Mouse (Mus musculus) liver, embryonic 14.5 days (tissue): ENCODE measurements at regions not wholly inside any gene's neighbourhood (a gene's known extent, or its start where the extent isn't known, plus 50 kb on each side); places are given as distances from the start of the nearest gene placed in this dataset.

Experiments used
- ATAC-seq: fragments of 200-750 bp; cut with Nextera tagmentation; 2 replicates; pipeline ENCODE4 v1.8.0; 2017; ENCODE audit warnings: moderate number of reproducible peaks, mild to moderate bottlenecking, moderate library complexity; ENCODE audit not compliant: insufficient read depth
- DNase-seq, 3 experiments: peaks; one replicate each; pipeline ENCODE4 v3.0.0-alpha.2; 2012 to 2013; ENCODE audit warnings: low read depth in 3 of 3, low spot score in 3 of 3
- H3K27ac ChIP-seq: fragments of 300-500 bp; sonication (generic); 2 replicates; pipeline ENCODE4 v1.5.1; 2014; ENCODE audit warnings: moderate library complexity, mild to moderate bottlenecking, control low read depth, inconsistent platforms
- H3K27me3 ChIP-seq: fragments of 300-500 bp; sonication (generic); 2 replicates; pipeline ENCODE4 v1.6.1; 2014; ENCODE audit warnings: mild to moderate bottlenecking, low read length, moderate library complexity; ENCODE audit not compliant: control insufficient read depth, insufficient read depth
- H3K36me3 ChIP-seq: fragments of 300-500 bp; sonication (generic); replicated peaks from 2 replicates; pipeline ENCODE4 v1.6.1; 2014; ENCODE audit warnings: low read depth; ENCODE audit not compliant: control insufficient read depth, insufficient read depth
- H3K4me1 ChIP-seq, 2 experiments: fragments of 200-500 bp in 1 of 2; fragments of 300-500 bp in 1 of 2; sonication (generic) in 1 of 2; replicated peaks; 2 replicates each; pipeline ENCODE4 v1.6.1; 2012 to 2014; ENCODE audit warnings: antibody characterized with exemption in 1 of 2, inconsistent platforms in 1 of 2, low read length in 1 of 2; ENCODE audit not compliant: control insufficient read depth in 2 of 2, insufficient read depth in 2 of 2
- H3K4me2 ChIP-seq: fragments of 300-500 bp; sonication (generic); 2 replicates; pipeline ENCODE4 v1.6.1; 2014; ENCODE audit warnings: low read depth, mild to moderate bottlenecking, control low read depth, moderate library complexity
- H3K4me3 ChIP-seq, 2 experiments: fragments of 200-500 bp in 1 of 2; fragments of 300-500 bp in 1 of 2; sonication (generic) in 1 of 2; 2 replicates each; pipeline ENCODE4 v1.5.1; 2012 to 2014; ENCODE audit warnings: low read depth in 2 of 2, low read length in 2 of 2, mild to moderate bottlenecking in 2 of 2, control low read depth in 1 of 2, inconsistent platforms in 1 of 2, moderate library complexity in 1 of 2; ENCODE audit not compliant: insufficient read depth in 1 of 2
- H3K9ac ChIP-seq: fragments of 300-500 bp; sonication (generic); replicated peaks from 2 replicates; pipeline ENCODE4 v1.6.1; 2014; ENCODE audit warnings: mild to moderate bottlenecking, control low read depth, moderate library complexity
- H3K9me3 ChIP-seq: fragments of 300-500 bp; sonication (generic); 2 replicates; pipeline ENCODE4 v1.6.1; 2016; ENCODE audit warnings: low read length, mixed read lengths; ENCODE audit not compliant: control insufficient read depth
- CTCF ChIP-seq: IDR thresholded peaks from 2 replicates; pipeline ENCODE4 v1.5.1; 2016; ENCODE audit warnings: antibody characterized with exemption, low read depth, control low read depth
- EP300 ChIP-seq: IDR thresholded peaks from 2 replicates; pipeline ENCODE4 v1.6.1; 2016; ENCODE audit warnings: antibody characterized with exemption, low read depth
- WGBS: fragments of 180-500 bp; shearing (Covaris S2); extraction: QIAGEN DNeasy Blood & Tissue Kit; methylation state at CpG from one replicate; pipeline ENCODE4 v1.1.7; 2014; ENCODE audit not compliant: insufficient replicate concordance; 5-methylcytosine and 5-hydroxymethylcytosine counted together

GRCm38 (mm10) chr6:93509857-93510256 is 566.6 kb upstream of the Adamts9 start:
- H3K9ac ChIP-seq, result no peak overlapping the region
- no peaks in the 10 kb centered on the region for H3K4me1 ChIP-seq
- no peaks in the 10 kb centered on the region for H3K27me3 ChIP-seq
- no peak overlapping the region for H3K4me2 ChIP-seq
- TF ChIP-seq EP300, result no peak
- no peak for TF ChIP-seq CTCF
- no peak for DNase-seq
- H3K4me3 ChIP-seq, result no peak overlapping the region
- no peaks in the 10 kb centered on the region for H3K36me3 ChIP-seq
- no peak overlapping the region for H3K27ac ChIP-seq
- no peaks in the 10 kb centered on the region for H3K9me3 ChIP-seq
- WGBS, result 25% methylated on average over 1 of the region's 1 CpGs
- ATAC-seq, result no peak

- Histone ChIP-seq H3K27me3 (no peaks in the 10 kb centered on the region), H3K36me3 (no peaks in the 10 kb centered on the region), H3K4me2 (no peak overlapping the region), H3K4me3 (no peak overlapping the region), H3K9ac (no peak overlapping the region), H3K27ac (no peak overlapping the region), H3K4me1 (no peaks in the 10 kb centered on the region), H3K9me3 (no peaks in the 10 kb centered on the region)
- no peak for ATAC-seq
- TF ChIP-seq CTCF (no peak), EP300 (no peak)
- WGBS, result 48% methylated on average over 4 of the region's 4 CpGs
- no peak for DNase-seq
Measured at GRCm38 (mm10) chr6:93497824-93498223, 554.5 kb upstream of the Adamts9 start.

- Histone ChIP-seq H3K4me3 (no peak overlapping the region), H3K4me2 (no peak overlapping the region), H3K9me3 (no peaks in the 10 kb centered on the region), H3K4me1 (no peaks in the 10 kb centered on the region), H3K27ac (no peak overlapping the region), H3K36me3 (no peaks in the 10 kb centered on the region), H3K27me3 (no peaks in the 10 kb centered on the region), H3K9ac (no peak overlapping the region)
- TF ChIP-seq EP300, result no peak
- no peak for TF ChIP-seq CTCF
- DNase-seq (no peak), ATAC-seq (no peak)
- WGBS, result 65% methylated on average over 2 of the region's 2 CpGs
Measured at GRCm38 (mm10) chr6:93488441-93488955, 545.2 kb upstream of the Adamts9 start.

GRCm38 (mm10) chr6:93478521-93478920 is 535.2 kb upstream of the Adamts9 start:
- TF ChIP-seq EP300 (no peak), CTCF (no peak)
- Histone ChIP-seq H3K4me2 (no peak overlapping the region), H3K36me3 (no peaks in the 10 kb centered on the region), H3K4me1 (no peaks in the 10 kb centered on the region), H3K27ac (no peak overlapping the region), H3K27me3 (no peaks in the 10 kb centered on the region), H3K9me3 (no peaks in the 10 kb centered on the region), H3K4me3 (no peak overlapping the region), H3K9ac (no peak overlapping the region)
- no peak for ATAC-seq
- DNase-seq, result no peak
- WGBS, result 77% methylated on average over 2 of the region's 2 CpGs

- H3K9ac ChIP-seq, result no peak overlapping the region
- WGBS, result 17% methylated on average over 1 of the region's 1 CpGs
- H3K9me3 ChIP-seq, result no peaks in the 10 kb centered on the region
- H3K27me3 ChIP-seq, result no peaks in the 10 kb centered on the region
- no peaks in the 10 kb centered on the region for H3K36me3 ChIP-seq
- H3K4me3 ChIP-seq, result no peak overlapping the region
- H3K4me1 ChIP-seq, result no peaks in the 10 kb centered on the region
- no peak overlapping the region for H3K27ac ChIP-seq
- DNase-seq, result no peak
- no peak overlapping the region for H3K4me2 ChIP-seq
- TF ChIP-seq CTCF (no peak), EP300 (no peak)
- no peak for ATAC-seq
Measured at GRCm38 (mm10) chr6:93474981-93475380, 531.7 kb upstream of the Adamts9 start.
